Mouse (Mus musculus): Measurements from ENCODE around the gene Foxred2.

Gene Foxred2

GRCm38 (mm10) chr15:77949061-77949460 is 7.5 kb downstream of the Foxred2 start:
- no peak for DNase-seq (ENCODE audit: low spot score in 2 of 2)

GRCm38 (mm10) chr15:77945711-77946110 is 10.8 kb downstream of the Foxred2 start:
- no peak for DNase-seq (ENCODE audit: low spot score in 2 of 2)

GRCm38 (mm10) chr15:77941563-77941962 is 15.0 kb downstream of the Foxred2 start:
- DNase-seq (ENCODE audit: low spot score in 2 of 2): no peak

GRCm38 (mm10) chr15:77938516-77938915 is 18.0 kb downstream of the Foxred2 start:
- DNase-seq (ENCODE audit: low spot score in 2 of 2): no peak

- peak; percentile 36 to 66 for DNase-seq (ENCODE audit: low spot score in 2 of 2)
Observed at GRCm38 (mm10) chr15:77935673-77936375, 20.7 kb downstream of the Foxred2 start.

GRCm38 (mm10) chr15:77934968-77935367 is 21.6 kb downstream of the Foxred2 start:
- no peak for DNase-seq (ENCODE audit: low spot score in 2 of 2)

GRCm38 (mm10) chr15:77934326-77934725 is 22.2 kb downstream of the Foxred2 start:
- no peak for DNase-seq (ENCODE audit: low spot score in 2 of 2)

GRCm38 (mm10) chr15:77933770-77934169 is 22.8 kb downstream of the Foxred2 start:
- DNase-seq (ENCODE audit: low spot score in 2 of 2): peak; percentile 100

- no peak for DNase-seq (ENCODE audit: low spot score in 2 of 2)
Observed at GRCm38 (mm10) chr15:77933222-77933621, 23.3 kb downstream of the Foxred2 start.

GRCm38 (mm10) chr15:77931689-77932016 is 24.9 kb downstream of the Foxred2 start:
- DNase-seq (ENCODE audit: low spot score in 2 of 2): no peak

- DNase-seq (ENCODE audit: low spot score in 2 of 2): no peak
Observed at GRCm38 (mm10) chr15:77930986-77931688, 25.4 kb downstream of the Foxred2 start.

GRCm38 (mm10) chr15:77929804-77930203 is 26.7 kb downstream of the Foxred2 start:
- DNase-seq (ENCODE audit: low spot score in 2 of 2): no peak

GRCm38 (mm10) chr15:77928673-77929331 is 27.7 kb downstream of the Foxred2 start, which contains the start of gene Txn2:
Txn2 (minus strand) TSS chr15:77929006.
- DNase-seq (ENCODE audit: low spot score in 2 of 2): peak; percentile 98

- no peak for DNase-seq (ENCODE audit: low spot score in 2 of 2)
Observed at GRCm38 (mm10) chr15:77928091-77928490, 28.4 kb downstream of the Foxred2 start.

- DNase-seq (ENCODE audit: low spot score in 2 of 2): no peak
Observed at GRCm38 (mm10) chr15:77926921-77927320, 29.6 kb downstream of the Foxred2 start.

- DNase-seq (ENCODE audit: low spot score in 2 of 2): no peak
Observed at GRCm38 (mm10) chr15:77925195-77925594, 31.3 kb downstream of the Foxred2 start.

GRCm38 (mm10) chr15:77923267-77924035 is 33.1 kb downstream of the Foxred2 start:
- no peak for DNase-seq (ENCODE audit: low spot score in 2 of 2)

GRCm38 (mm10) chr15:77922710-77923109 is 33.8 kb downstream of the Foxred2 start:
- no peak for DNase-seq (ENCODE audit: low spot score in 2 of 2)

GRCm38 (mm10) chr15:77921636-77922035 is 34.9 kb downstream of the Foxred2 start:
- DNase-seq (ENCODE audit: low spot score in 2 of 2): no peak

GRCm38 (mm10) chr15:77920511-77921462 is 35.7 kb downstream of the Foxred2 start:
- DNase-seq (ENCODE audit: low spot score in 2 of 2): no peak

GRCm38 (mm10) chr15:77919441-77919840 is 37.1 kb downstream of the Foxred2 start:
- no peak for DNase-seq (ENCODE audit: low spot score in 2 of 2)
